Mouse (Mus musculus): Measurements from ENCODE around the gene Olfr90. TPM values are rescaled to one million over a fixed set of nuclear protein-coding genes. Genes with fewer than 3 reads are reported as not detected.

Olfr90 gene
- total and polyA plus RNA-seq, 2 experiments: not detected

DNA sequence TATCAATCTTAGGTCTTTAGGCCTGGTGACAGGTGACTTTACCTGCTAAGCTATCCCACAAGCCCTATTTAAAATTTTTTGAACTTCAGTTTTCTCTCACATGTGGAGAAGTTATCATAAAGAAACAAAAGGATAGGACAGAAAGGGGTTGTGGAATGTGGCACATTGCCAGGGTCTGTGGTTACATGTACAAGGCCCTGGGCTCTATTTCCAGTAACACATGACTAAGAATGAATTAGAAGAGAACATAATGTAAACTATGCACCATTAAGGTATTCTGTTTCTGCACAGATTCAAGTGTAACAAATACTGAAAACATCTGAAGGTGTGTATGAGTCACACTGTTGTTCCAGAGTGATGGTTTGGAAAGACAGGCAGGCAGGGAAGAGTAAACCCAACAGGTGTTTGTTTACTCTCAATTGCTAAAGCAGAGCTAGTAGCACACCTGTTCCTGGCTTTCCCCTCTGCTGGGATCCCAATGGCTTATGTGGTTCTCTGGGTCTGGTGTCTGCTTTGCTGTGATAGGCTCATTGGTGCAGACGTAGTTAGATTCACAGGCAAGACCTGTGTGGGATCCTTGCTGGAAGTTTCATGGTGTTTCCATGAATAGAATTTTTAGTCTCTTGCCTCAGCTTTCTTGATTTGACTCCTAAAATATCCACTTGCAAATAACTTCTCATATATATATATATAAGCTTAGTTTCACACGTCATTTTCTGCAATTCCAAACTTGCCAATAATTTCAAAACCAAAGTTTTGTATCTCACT is 49.0 kb downstream of the Olfr90 start:
- TF ChIP-seq CTCF (IDR thresholded peaks at IDR 0.05; ENCODE audit: low read depth, low read length) (no peak), POLR2A (IDR thresholded peaks at IDR 0.05; ENCODE audit: extremely low read depth, insufficient read depth, low read length) (no peak)
- no peak for DNase-seq (ENCODE audit: extremely low read depth, low read depth, low spot score)
- Histone ChIP-seq H3K27me3 (ENCODE audit: control insufficient read depth, insufficient read depth, low read length) (no peaks in the 10 kb centered on the region), H3K4me3 (ENCODE audit: insufficient read depth, low read depth, low read length) (no peak overlapping the region), H3K4me1 (ENCODE audit: control insufficient read depth, insufficient read depth, low read length) (no peaks in the 10 kb centered on the region), H3K9ac (ENCODE audit: low read depth, low read length) (no peak overlapping the region), H3K36me3 (ENCODE audit: control insufficient read depth, insufficient read depth, low read length) (no peaks in the 10 kb centered on the region), H3K79me2 (ENCODE audit: control insufficient read depth, insufficient read depth, low read length) (no peaks in the 10 kb centered on the region), H3K27ac (replicated peaks; ENCODE audit: insufficient read depth, low read depth, low read length) (no peak overlapping the region)
- WGBS: 72% methylated on average over 2 of the region's 2 CpGs

Other genes starting within 250 kb of the Olfr90 start
- gene Trim15, start 221.3 kb downstream of the Olfr90 start, total RNA-seq (2014; rRNA removed): not detected in 2 replicates
- not detected in 2 replicates for gene Trim15, start 221.3 kb downstream of the Olfr90 start, polyA plus RNA-seq (2012; rRNA removed)
- gene Trim10, start 218.9 kb downstream of the Olfr90 start, total RNA-seq (2014; rRNA removed): 0.07 TPM in 1 of 2 replicates, not detected in the other
- gene Trim10, start 218.9 kb downstream of the Olfr90 start, polyA plus RNA-seq (2012; rRNA removed): not detected in 2 replicates
- not detected in 2 replicates for gene Trim40, start 198.4 kb downstream of the Olfr90 start, total RNA-seq (2014; rRNA removed)
- 0.05 TPM in 1 of 2 replicates, not detected in the other for gene Trim40, start 198.4 kb downstream of the Olfr90 start, polyA plus RNA-seq (2012; rRNA removed)
- not detected in 2 replicates for gene Trim31, start 190.4 kb downstream of the Olfr90 start, total RNA-seq (2014; rRNA removed)
- gene Trim31, start 190.4 kb downstream of the Olfr90 start, polyA plus RNA-seq (2012; rRNA removed): not detected in 2 replicates
- 3.5 and 4.4 TPM in 2 replicates for gene Rnf39, start 145.6 kb downstream of the Olfr90 start, total RNA-seq (2014; rRNA removed)
- gene Rnf39, start 145.6 kb downstream of the Olfr90 start, polyA plus RNA-seq (2012; rRNA removed): 8.8 and 11.9 TPM in 2 replicates
- 24.2 and 26.6 TPM in 2 replicates for gene Ppp1r11, start 136.8 kb downstream of the Olfr90 start, total RNA-seq (2014; rRNA removed)
- gene Ppp1r11, start 136.8 kb downstream of the Olfr90 start, polyA plus RNA-seq (2012; rRNA removed): 36.8 and 37.7 TPM in 2 replicates
- gene Znrd1, start 129.9 kb downstream of the Olfr90 start, total RNA-seq (2014; rRNA removed): 14.2 and 14.8 TPM in 2 replicates
- gene Znrd1, start 129.9 kb downstream of the Olfr90 start, polyA plus RNA-seq (2012; rRNA removed): 12.3 and 13.7 TPM in 2 replicates
- 9.6 and 11.9 TPM in 2 replicates for gene Znrd1as, start 129.9 kb downstream of the Olfr90 start, total RNA-seq (2014; rRNA removed)
- 2.5 and 2.6 TPM in 2 replicates for gene Znrd1as, start 129.9 kb downstream of the Olfr90 start, polyA plus RNA-seq (2012; rRNA removed)
- gene 2410137M14Rik, start 107.3 kb downstream of the Olfr90 start, total RNA-seq (2014; rRNA removed): not detected in 2 replicates
- not detected in 2 replicates for gene 2410137M14Rik, start 107.3 kb downstream of the Olfr90 start, polyA plus RNA-seq (2012; rRNA removed)
- gene H2-M5, start 99.0 kb downstream of the Olfr90 start, total RNA-seq (2014; rRNA removed): not detected in 2 replicates
- gene H2-M5, start 99.0 kb downstream of the Olfr90 start, polyA plus RNA-seq (2012; rRNA removed): not detected in 2 replicates
- gene Zfp57, start 87.3 kb downstream of the Olfr90 start, total RNA-seq (2014; rRNA removed): 0.65 and 1.0 TPM in 2 replicates
- 0.26 and 0.59 TPM in 2 replicates for gene Zfp57, start 87.3 kb downstream of the Olfr90 start, polyA plus RNA-seq (2012; rRNA removed)
- gene Mog, start 65.1 kb downstream of the Olfr90 start, total RNA-seq (2014; rRNA removed): not detected in 2 replicates
- gene Mog, start 65.1 kb downstream of the Olfr90 start, polyA plus RNA-seq (2012; rRNA removed): not detected in 2 replicates
- gene Gabbr1, start 42.5 kb downstream of the Olfr90 start, total RNA-seq (2014; rRNA removed): 1.2 and 1.9 TPM in 2 replicates
- 1.4 and 3.2 TPM in 2 replicates for gene Gabbr1, start 42.5 kb downstream of the Olfr90 start, polyA plus RNA-seq (2012; rRNA removed)
- gene Olfr91, start 9.8 kb upstream of the Olfr90 start, total RNA-seq (2014; rRNA removed): not detected in 2 replicates
- not detected in 2 replicates for gene Olfr91, start 9.8 kb upstream of the Olfr90 start, polyA plus RNA-seq (2012; rRNA removed)
- not detected in 2 replicates for gene Olfr92, start 31.6 kb upstream of the Olfr90 start, total RNA-seq (2014; rRNA removed)
- not detected in 2 replicates for gene Olfr92, start 31.6 kb upstream of the Olfr90 start, polyA plus RNA-seq (2012; rRNA removed)
- not detected in 2 replicates for gene Olfr93, start 73.0 kb upstream of the Olfr90 start, total RNA-seq (2014; rRNA removed)
- gene Olfr93, start 73.0 kb upstream of the Olfr90 start, polyA plus RNA-seq (2012; rRNA removed): not detected in 2 replicates
- gene Ubd, start 105.4 kb upstream of the Olfr90 start, total RNA-seq (2014; rRNA removed): 0.46 and 0.47 TPM in 2 replicates
- gene Ubd, start 105.4 kb upstream of the Olfr90 start, polyA plus RNA-seq (2012; rRNA removed): 0.22 TPM in 1 of 2 replicates, not detected in the other
- gene Olfr94, start 112.5 kb upstream of the Olfr90 start, total RNA-seq (2014; rRNA removed): not detected in 2 replicates
- gene Olfr94, start 112.5 kb upstream of the Olfr90 start, polyA plus RNA-seq (2012; rRNA removed): not detected in 2 replicates
- not detected in 2 replicates for gene Olfr95, start 124.6 kb upstream of the Olfr90 start, total RNA-seq (2014; rRNA removed)
- not detected in 2 replicates for gene Olfr95, start 124.6 kb upstream of the Olfr90 start, polyA plus RNA-seq (2012; rRNA removed)
- gene Olfr96, start 131.6 kb upstream of the Olfr90 start, total RNA-seq (2014; rRNA removed): not detected in 2 replicates
- gene Olfr96, start 131.6 kb upstream of the Olfr90 start, polyA plus RNA-seq (2012; rRNA removed): not detected in 2 replicates
- not detected in 2 replicates for gene Olfr97, start 148.8 kb upstream of the Olfr90 start, total RNA-seq (2014; rRNA removed)
- gene Olfr97, start 148.8 kb upstream of the Olfr90 start, polyA plus RNA-seq (2012; rRNA removed): not detected in 2 replicates
- gene Olfr98, start 175.2 kb upstream of the Olfr90 start, total RNA-seq (2014; rRNA removed): not detected in 2 replicates
- not detected in 2 replicates for gene Olfr98, start 175.2 kb upstream of the Olfr90 start, polyA plus RNA-seq (2012; rRNA removed)
- 4.4 and 4.5 TPM in 2 replicates for gene H2-M3, start 181.7 kb upstream of the Olfr90 start, total RNA-seq (2014; rRNA removed)
- 1.7 and 3.3 TPM in 2 replicates for gene H2-M3, start 181.7 kb upstream of the Olfr90 start, polyA plus RNA-seq (2012; rRNA removed)
- not detected in 2 replicates for gene Olfr99, start 195.0 kb upstream of the Olfr90 start, total RNA-seq (2014; rRNA removed)
- not detected in 2 replicates for gene Olfr99, start 195.0 kb upstream of the Olfr90 start, polyA plus RNA-seq (2012; rRNA removed)
- gene Olfr101, start 215.8 kb upstream of the Olfr90 start, total RNA-seq (2014; rRNA removed): not detected in 2 replicates
- gene Olfr101, start 215.8 kb upstream of the Olfr90 start, polyA plus RNA-seq (2012; rRNA removed): not detected in 2 replicates
- gene Olfr102, start 228.6 kb upstream of the Olfr90 start, total RNA-seq (2014; rRNA removed): not detected in 2 replicates
- not detected in 2 replicates for gene Olfr102, start 228.6 kb upstream of the Olfr90 start, polyA plus RNA-seq (2012; rRNA removed)

Data from liver, adult 2 months (tissue).